Mouse (Mus musculus) G1E (cell line): Measurements from ENCODE around the gene Zc3h15.

Source experiments
- CTCF ChIP-seq: IDR thresholded peaks from 2 replicates; pipeline ENCODE4 v1.5.1; 2012; ENCODE audit warnings: low read depth, low read length, inconsistent platforms, mixed read lengths
- GATA1 ChIP-seq: IDR thresholded peaks from 2 replicates; pipeline ENCODE4 v1.6.1; 2012; ENCODE audit warnings: borderline replicate concordance, low read length, inconsistent platforms, mixed read lengths
- GATA2 ChIP-seq: IDR thresholded peaks from 2 replicates; pipeline ENCODE4 v1.6.1; 2012; ENCODE audit warnings: low read depth, low read length, inconsistent platforms, borderline replicate concordance

DNA sequence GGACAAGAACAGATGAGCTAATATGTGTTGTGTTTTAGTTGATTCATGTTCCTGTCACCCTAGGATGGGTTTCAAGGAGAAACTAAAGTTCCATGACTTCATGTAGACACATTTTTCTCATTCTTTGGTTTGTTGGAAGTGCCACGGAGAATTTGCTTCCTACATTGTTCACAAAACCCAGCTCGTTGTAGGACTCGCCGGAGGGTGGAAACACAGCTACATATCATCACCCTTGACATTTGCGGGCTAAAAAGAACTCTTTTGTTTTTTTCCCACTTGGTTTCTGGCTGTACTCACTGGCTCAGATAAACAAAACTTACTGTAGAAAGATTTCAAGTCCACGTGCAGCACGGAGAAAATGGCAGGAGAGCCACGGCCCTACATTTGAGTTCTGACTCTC is 38.0 kb downstream of the Zc3h15 start:
- no peak for TF ChIP-seq CTCF
- no peak for TF ChIP-seq GATA2
- no peak for TF ChIP-seq GATA1
